Mouse (Mus musculus): Measurements from ENCODE around the gene Lama5. TPM values are rescaled to one million over a fixed set of nuclear protein-coding genes. Genes with fewer than 3 reads are reported as not detected.

Lama5 gene
- polyA plus RNA-seq, 1 experiment: 8.3 TPM

DNA sequence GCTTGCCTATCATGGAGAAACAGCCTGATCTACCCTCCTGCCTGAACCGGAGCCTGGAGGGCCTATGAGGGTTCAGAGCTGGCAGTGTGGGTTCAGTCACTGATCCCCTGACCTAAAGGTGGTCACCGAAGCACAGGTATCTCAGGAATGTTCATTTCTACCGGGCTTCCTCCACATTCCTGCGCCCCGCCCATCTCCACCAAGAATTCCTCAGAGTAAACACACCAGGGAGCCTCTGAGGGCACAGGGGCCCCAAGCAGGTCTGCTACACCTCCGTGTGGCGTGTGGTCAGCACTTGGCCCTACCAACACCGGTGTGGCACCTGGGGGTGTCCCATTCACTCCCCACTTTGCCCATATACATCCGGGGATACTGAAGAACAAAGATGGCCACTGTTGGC, 5.5 kb downstream of the Lama5 start:
- peaks cover 8% of the 10 kb centered on the region for H3K4me1 ChIP-seq (ENCODE audit: control insufficient read depth, insufficient read depth, low read length)
- no peak overlapping the region for H3K27ac ChIP-seq (ENCODE audit: control insufficient read depth, insufficient read depth, low read depth, low read length)
- no peaks in the 10 kb centered on the region for H3K27me3 ChIP-seq (ENCODE audit: control insufficient read depth, insufficient read depth, low read length)
- TF ChIP-seq POLR2A (IDR thresholded peaks at IDR 0.05; ENCODE audit: control insufficient read depth, low read depth, low read length) (no peak), CTCF (IDR thresholded peaks at IDR 0.05; ENCODE audit: control insufficient read depth, insufficient read depth, insufficient replicate concordance, low read depth, low read length) (no peak)
- no peak overlapping the region for H3K4me3 ChIP-seq (ENCODE audit: control insufficient read depth, low read depth, low read length)
- H3K36me3 ChIP-seq (ENCODE audit: control insufficient read depth, insufficient read depth, low read length): no peaks in the 10 kb centered on the region

DNA sequence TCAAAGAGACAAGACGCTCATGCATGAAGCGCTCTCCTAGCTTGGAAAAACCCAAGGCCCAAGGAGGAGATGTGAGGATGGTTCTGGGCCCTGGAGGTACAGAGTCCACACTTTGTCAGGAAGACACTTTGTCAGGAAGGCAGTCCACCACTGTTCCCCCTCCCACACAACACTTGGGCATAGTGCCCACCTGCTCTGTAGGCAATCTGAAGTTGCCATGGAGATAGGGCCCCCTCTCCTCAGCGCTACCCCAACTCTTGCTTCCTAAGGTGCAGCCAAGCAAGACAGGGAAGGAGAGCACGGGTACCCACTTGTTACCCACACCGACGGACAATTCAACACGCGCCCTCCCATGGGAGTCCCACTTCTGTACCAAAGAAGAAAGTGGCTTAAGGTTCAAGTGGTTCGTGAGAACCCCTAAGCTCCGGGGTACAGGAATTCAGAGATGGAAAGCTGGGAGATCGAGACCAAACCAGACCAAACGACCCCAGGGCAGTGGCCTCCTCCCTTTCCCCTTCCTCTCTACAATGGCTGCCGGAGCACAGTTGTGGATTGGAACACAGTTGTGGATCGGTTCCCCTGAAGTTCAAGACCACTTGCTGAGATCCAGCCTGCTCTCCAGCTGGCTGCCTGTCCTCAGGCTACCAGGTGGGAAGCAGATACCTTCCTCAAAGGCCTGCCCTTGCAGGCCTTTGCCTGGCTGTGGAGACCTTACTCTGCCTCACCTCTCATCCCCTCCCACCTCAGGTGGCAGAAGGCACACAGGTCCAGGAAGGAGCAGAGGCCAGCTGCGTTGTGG, 6.3 kb downstream of the Lama5 start:
- H3K27ac ChIP-seq (ENCODE audit: control insufficient read depth, insufficient read depth, low read depth, low read length): no peak overlapping the region
- H3K27me3 ChIP-seq (ENCODE audit: control insufficient read depth, insufficient read depth, low read length): no peaks in the 10 kb centered on the region
- H3K4me1 ChIP-seq (ENCODE audit: control insufficient read depth, insufficient read depth, low read length): peaks cover 6% of the 10 kb centered on the region
- no peak overlapping the region for H3K4me3 ChIP-seq (ENCODE audit: control insufficient read depth, low read depth, low read length)
- no peak for TF ChIP-seq CTCF (IDR thresholded peaks at IDR 0.05; ENCODE audit: control insufficient read depth, insufficient read depth, insufficient replicate concordance, low read depth, low read length)
- no peak for TF ChIP-seq POLR2A (IDR thresholded peaks at IDR 0.05; ENCODE audit: control insufficient read depth, low read depth, low read length)
- H3K36me3 ChIP-seq (ENCODE audit: control insufficient read depth, insufficient read depth, low read length): no peaks in the 10 kb centered on the region

DNA sequence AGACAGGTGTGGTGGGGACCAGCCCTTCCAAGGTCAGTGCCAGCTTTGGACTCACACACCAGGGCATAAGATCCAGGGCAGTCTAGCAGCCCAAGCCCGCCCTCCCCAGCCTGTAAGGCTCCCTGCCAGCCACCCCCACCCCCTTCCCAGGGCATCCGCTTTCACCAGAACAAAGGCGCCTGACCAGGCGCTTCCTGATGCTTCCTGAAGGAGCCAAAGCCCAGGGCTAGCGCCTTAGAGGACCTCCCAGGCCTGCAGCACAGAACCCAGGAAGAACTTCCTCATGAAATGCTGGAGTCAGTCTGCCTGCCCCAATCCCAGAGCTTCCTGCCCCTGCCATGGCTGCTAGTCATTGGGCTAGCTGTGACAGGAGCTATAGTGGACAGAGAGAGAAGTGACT, 7.0 kb downstream of the Lama5 start:
- Histone ChIP-seq H3K27me3 (ENCODE audit: control insufficient read depth, insufficient read depth, low read length) (no peaks in the 10 kb centered on the region), H3K4me3 (ENCODE audit: control insufficient read depth, low read depth, low read length) (no peak overlapping the region), H3K36me3 (ENCODE audit: control insufficient read depth, insufficient read depth, low read length) (no peaks in the 10 kb centered on the region), H3K27ac (ENCODE audit: control insufficient read depth, insufficient read depth, low read depth, low read length) (no peak overlapping the region), H3K4me1 (ENCODE audit: control insufficient read depth, insufficient read depth, low read length) (peaks cover 5% of the 10 kb centered on the region)
- TF ChIP-seq POLR2A (IDR thresholded peaks at IDR 0.05; ENCODE audit: control insufficient read depth, low read depth, low read length) (no peak), CTCF (IDR thresholded peaks at IDR 0.05; ENCODE audit: control insufficient read depth, insufficient read depth, insufficient replicate concordance, low read depth, low read length) (no peak)

DNA sequence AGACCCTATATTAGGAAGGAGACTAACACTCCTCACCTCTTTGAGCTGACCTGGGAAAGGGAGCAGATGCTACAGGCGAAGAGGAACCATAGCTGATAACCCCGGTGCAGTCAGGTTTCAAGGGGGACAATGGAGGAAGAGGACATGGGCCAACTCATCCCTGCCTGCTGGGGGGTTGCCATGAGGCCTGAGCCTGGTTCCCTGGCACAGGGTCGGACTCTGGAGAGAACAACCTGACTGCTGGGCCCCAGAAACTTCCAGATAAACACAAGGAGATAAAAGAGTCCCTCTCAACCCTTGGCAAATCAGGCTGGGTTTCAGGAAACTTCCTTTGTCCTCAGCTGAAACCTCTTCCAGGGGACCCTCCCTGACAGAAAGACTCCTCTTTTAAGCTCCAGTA, 7.4 kb downstream of the Lama5 start:
- no peaks in the 10 kb centered on the region for H3K36me3 ChIP-seq (ENCODE audit: control insufficient read depth, insufficient read depth, low read length)
- H3K27ac ChIP-seq (ENCODE audit: control insufficient read depth, insufficient read depth, low read depth, low read length): no peak overlapping the region
- H3K4me1 ChIP-seq (ENCODE audit: control insufficient read depth, insufficient read depth, low read length): peaks cover 5% of the 10 kb centered on the region
- TF ChIP-seq POLR2A (IDR thresholded peaks at IDR 0.05; ENCODE audit: control insufficient read depth, low read depth, low read length) (no peak), CTCF (IDR thresholded peaks at IDR 0.05; ENCODE audit: control insufficient read depth, insufficient read depth, insufficient replicate concordance, low read depth, low read length) (no peak)
- H3K4me3 ChIP-seq (ENCODE audit: control insufficient read depth, low read depth, low read length): no peak overlapping the region
- no peaks in the 10 kb centered on the region for H3K27me3 ChIP-seq (ENCODE audit: control insufficient read depth, insufficient read depth, low read length)

DNA sequence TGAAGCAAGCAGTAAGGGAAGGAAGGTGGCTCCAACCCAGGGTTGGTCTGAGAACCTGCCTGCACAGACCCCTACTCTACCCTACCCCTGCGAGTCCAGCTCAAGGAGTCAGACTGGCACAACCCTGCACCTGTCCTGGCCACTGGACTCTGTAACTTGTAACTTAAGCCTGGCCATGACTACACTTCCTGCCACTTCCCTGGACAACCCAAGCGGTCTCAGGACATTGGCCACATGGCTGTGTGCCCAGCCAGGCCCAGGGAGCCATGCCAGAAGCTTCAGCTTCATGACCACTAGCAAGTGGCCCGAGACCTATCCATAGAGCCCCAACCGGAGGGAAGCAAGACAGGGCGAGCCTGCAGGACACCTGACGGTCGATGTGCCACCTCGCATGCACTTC, 8.1 kb downstream of the Lama5 start:
- TF ChIP-seq POLR2A (IDR thresholded peaks at IDR 0.05; ENCODE audit: control insufficient read depth, low read depth, low read length) (no peak), CTCF (IDR thresholded peaks at IDR 0.05; ENCODE audit: control insufficient read depth, insufficient read depth, insufficient replicate concordance, low read depth, low read length) (no peak)
- 0 out of 2 replicates have a peak overlapping the region, but pooled peaks have one; percentile 11 for H3K27ac ChIP-seq (ENCODE audit: control insufficient read depth, insufficient read depth, low read depth, low read length)
- peaks cover 5% of the 10 kb centered on the region for H3K4me1 ChIP-seq (ENCODE audit: control insufficient read depth, insufficient read depth, low read length)
- no peaks in the 10 kb centered on the region for H3K27me3 ChIP-seq (ENCODE audit: control insufficient read depth, insufficient read depth, low read length)
- no peak overlapping the region for H3K4me3 ChIP-seq (ENCODE audit: control insufficient read depth, low read depth, low read length)
- no peaks in the 10 kb centered on the region for H3K36me3 ChIP-seq (ENCODE audit: control insufficient read depth, insufficient read depth, low read length)

DNA sequence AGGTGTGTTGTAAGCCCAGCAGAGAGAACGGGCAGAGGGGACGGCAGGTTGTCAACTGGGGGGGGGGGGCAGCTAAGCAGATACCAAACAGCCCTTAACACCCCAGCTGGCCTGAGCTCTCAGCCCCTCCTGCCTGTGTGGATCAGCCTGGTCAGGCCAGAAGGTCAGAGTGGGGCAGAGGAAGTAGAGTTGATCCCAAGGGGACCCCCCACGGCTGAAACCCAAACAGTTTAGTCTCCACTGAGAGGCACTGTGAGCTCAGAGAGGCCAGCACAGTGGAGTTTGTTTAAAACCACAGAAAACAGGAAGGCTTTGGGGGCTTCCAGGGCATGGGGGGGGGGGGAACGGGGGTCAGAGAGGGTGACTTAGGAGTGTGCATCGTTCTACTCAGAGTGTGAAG, 8.7 kb downstream of the Lama5 start:
- H3K4me1 ChIP-seq (ENCODE audit: control insufficient read depth, insufficient read depth, low read length): peaks cover 2% of the 10 kb centered on the region; the same call in 1 of the 2 replicates
- no peak overlapping the region for H3K4me3 ChIP-seq (ENCODE audit: control insufficient read depth, low read depth, low read length)
- TF ChIP-seq POLR2A (IDR thresholded peaks at IDR 0.05; ENCODE audit: control insufficient read depth, low read depth, low read length) (no peak), CTCF (IDR thresholded peaks at IDR 0.05; ENCODE audit: control insufficient read depth, insufficient read depth, insufficient replicate concordance, low read depth, low read length) (no peak)
- no peaks in the 10 kb centered on the region for H3K36me3 ChIP-seq (ENCODE audit: control insufficient read depth, insufficient read depth, low read length)
- no peak overlapping the region for H3K27ac ChIP-seq (ENCODE audit: control insufficient read depth, insufficient read depth, low read depth, low read length)
- H3K27me3 ChIP-seq (ENCODE audit: control insufficient read depth, insufficient read depth, low read length): no peaks in the 10 kb centered on the region

DNA sequence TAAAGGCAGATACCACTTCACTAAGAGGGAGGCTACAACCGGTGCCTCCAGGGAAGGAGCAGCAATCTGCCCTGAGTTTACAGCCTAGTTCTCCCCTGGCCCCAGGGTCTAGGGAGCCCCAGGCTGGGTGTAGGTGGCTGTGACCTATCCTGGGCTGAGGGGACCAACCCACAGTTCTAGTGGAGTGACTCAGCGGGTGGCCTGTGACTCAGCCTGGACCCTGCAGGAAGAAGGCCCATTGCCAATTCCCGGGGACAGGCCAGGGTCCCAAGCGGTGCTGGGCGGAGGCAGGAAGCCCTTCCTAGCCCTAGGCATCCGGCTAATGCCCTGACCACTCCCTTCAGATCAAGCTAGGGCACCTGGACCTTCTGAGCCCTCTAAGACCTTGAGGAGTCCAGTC, 9.7 kb downstream of the Lama5 start:
- no peaks in the 10 kb centered on the region for H3K36me3 ChIP-seq (ENCODE audit: control insufficient read depth, insufficient read depth, low read length)
- H3K4me3 ChIP-seq (ENCODE audit: control insufficient read depth, low read depth, low read length): no peak overlapping the region
- no peaks in the 10 kb centered on the region for H3K27me3 ChIP-seq (ENCODE audit: control insufficient read depth, insufficient read depth, low read length)
- TF ChIP-seq POLR2A (IDR thresholded peaks at IDR 0.05; ENCODE audit: control insufficient read depth, low read depth, low read length) (no peak), CTCF (IDR thresholded peaks at IDR 0.05; ENCODE audit: control insufficient read depth, insufficient read depth, insufficient replicate concordance, low read depth, low read length) (no peak)
- H3K27ac ChIP-seq (ENCODE audit: control insufficient read depth, insufficient read depth, low read depth, low read length): no peak overlapping the region
- peaks cover 2% of the 10 kb centered on the region; the same call in 1 of the 2 replicates for H3K4me1 ChIP-seq (ENCODE audit: control insufficient read depth, insufficient read depth, low read length)
